Mouse (Mus musculus) ES-E14 (cell line): ENCODE data around the gene Csrnp3.

Experiments
- CHD2 ChIP-seq: IDR thresholded peaks from 2 replicates; pipeline ENCODE4 v1.6.1; 2014; ENCODE audit warnings: mild to moderate bottlenecking, low read depth, low read length, inconsistent platforms
- HCFC1 ChIP-seq: IDR thresholded peaks from 2 replicates; pipeline ENCODE4 v1.6.1; 2012; ENCODE audit warnings: low read length, inconsistent platforms, borderline replicate concordance; ENCODE audit not compliant: insufficient read depth
- ZC3H11A ChIP-seq: IDR thresholded peaks from 2 replicates; pipeline ENCODE4 v1.6.1; 2012; ENCODE audit warnings: low read depth, mild to moderate bottlenecking, inconsistent platforms, low read length, borderline replicate concordance
- ZNF384 ChIP-seq: IDR thresholded peaks from 2 replicates; pipeline ENCODE4 v1.6.1; 2012; ENCODE audit warnings: low read depth, low read length, inconsistent platforms

DNA sequence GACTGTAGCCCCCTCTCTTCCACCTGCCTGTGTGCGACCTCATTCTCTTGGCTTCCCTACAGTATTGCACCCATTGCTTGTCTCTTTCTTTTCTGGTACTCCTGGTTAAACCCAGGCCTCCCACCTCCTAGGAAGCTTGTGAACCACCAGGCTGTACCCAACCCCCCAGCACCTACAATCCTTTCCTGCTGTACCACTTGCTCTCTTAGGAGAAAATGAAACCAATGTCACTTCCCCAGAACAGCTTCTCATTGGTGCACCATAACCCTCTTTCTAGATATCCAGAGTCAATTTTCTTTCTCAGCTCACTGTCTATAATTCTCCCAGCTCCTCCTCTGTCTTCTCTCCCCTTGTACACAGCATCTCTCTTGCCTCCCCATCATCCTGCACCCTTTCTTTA, 110.2 kb downstream of the Csrnp3 start:
- TF ChIP-seq HCFC1 (no peak), CHD2 (no peak), ZC3H11A (no peak), ZNF384 (no peak)
